Mouse (Mus musculus) bone marrow, adult 2 months (tissue): Measurements from ENCODE around the gene Rfng. TPM values are rescaled to one million over a fixed set of nuclear protein-coding genes. Genes with fewer than 3 reads are reported as not detected.
A peak's percentile ranks its signal among the peaks of the same experiment; 100 is the strongest.
"Not testable (repeated sequence)": the region's sequence is repeated elsewhere in the genome, so short reads cannot be mapped to it uniquely, and the experiment has no call there.

Experiments
- H3K27ac ChIP-seq: fragments of 200-500 bp; 2 replicates; pipeline ENCODE4 v1.5.1; 2012; ENCODE audit warnings: low read depth, mild to moderate bottlenecking, control low read depth, inconsistent platforms, low read length; ENCODE audit not compliant: control insufficient read depth, poor library complexity, insufficient read depth
- H3K4me1 ChIP-seq: fragments of 200-500 bp; 2 replicates; pipeline ENCODE4 v1.6.1; 2011; ENCODE audit warnings: low read length; ENCODE audit not compliant: control insufficient read depth, insufficient read depth
- H3K4me3 ChIP-seq: fragments of 200-500 bp; replicated peaks from 2 replicates; pipeline ENCODE3; 2011; ENCODE audit warnings: mild to moderate bottlenecking, low read depth, low read length, control low read depth; ENCODE audit not compliant: control insufficient read depth
- CTCF ChIP-seq: fragments of 200-500 bp; IDR thresholded peaks from 2 replicates; pipeline ENCODE4 v1.5.1; 2011; ENCODE audit warnings: low read length, control low read depth; ENCODE audit not compliant: control insufficient read depth, insufficient read depth
- POLR2A ChIP-seq: fragments of 200-500 bp; IDR thresholded peaks from 2 replicates; pipeline ENCODE4 v1.6.1; 2011; ENCODE audit warnings: low read depth, mild to moderate bottlenecking, control low read depth, low read length, borderline replicate concordance; ENCODE audit not compliant: control insufficient read depth
- WGBS: fragments of 180-500 bp; shearing (Covaris S2); methylation state at CpG from one replicate; pipeline ENCODE4 v1.1.7; 2018; 5-methylcytosine and 5-hydroxymethylcytosine counted together
- polyA plus RNA-seq: library from polyadenylated mRNA; stranded (reverse); fragments of >200 nt; gene quantifications from 2 replicates; pipeline ENCODE4 v1.2.4, GENCODE M21; 2011; ENCODE audit warnings: low replicate concordance; ENCODE audit not compliant: missing spikeins, insufficient read depth, insufficient read length

Rfng gene
- polyA plus RNA-seq, 1 experiment, result 19.9 TPM

GRCm38 (mm10) chr11:120768206-120768605, 15.8 kb downstream of the Rfng start:
- Histone ChIP-seq H3K4me3 (no peak overlapping the region), H3K4me1 (0 out of 2 replicates have a peak, but pooled peaks cover 1% of the 10 kb centered on the region), H3K27ac (no peak overlapping the region)
- 76% methylated on average over 1 of the region's 1 CpGs for WGBS
- no peak for TF ChIP-seq CTCF
- TF ChIP-seq POLR2A, result no peak

- not testable (repeated sequence) for H3K27ac ChIP-seq, H3K4me1 ChIP-seq, H3K4me3 ChIP-seq
- 1% methylated on average over 4 of the region's 7 CpGs for WGBS
Observed at GRCm38 (mm10) chr11:120767023-120767422, 17.0 kb downstream of the Rfng start.

GRCm38 (mm10) chr11:120763121-120763999, 20.6 kb downstream of the Rfng start:
- WGBS, result 29% methylated on average over 9 of the region's 23 CpGs
- not testable (repeated sequence) for H3K27ac ChIP-seq, H3K4me3 ChIP-seq, H3K4me1 ChIP-seq

GRCm38 (mm10) chr11:120762672-120763041, 21.4 kb downstream of the Rfng start, which contains the start of gene Hmga1b:
TSS of gene Hmga1b (plus strand) at chr11:120762794.
- H3K4me1 ChIP-seq, H3K4me3 ChIP-seq, H3K27ac ChIP-seq: not testable (repeated sequence)
- 23% methylated on average over 14 of the region's 14 CpGs for WGBS

GRCm38 (mm10) chr11:120761811-120762671, 22.0 kb downstream of the Rfng start:
- no peak overlapping the region for H3K4me3 ChIP-seq
- 75% methylated on average over 14 of the region's 14 CpGs for WGBS
- no peaks in the 10 kb centered on the region for H3K4me1 ChIP-seq
- no peak overlapping the region for H3K27ac ChIP-seq
- TF ChIP-seq POLR2A (no peak), CTCF (no peak)

GRCm38 (mm10) chr11:120760236-120760635, 23.8 kb downstream of the Rfng start:
- Histone ChIP-seq H3K4me1 (no peaks in the 10 kb centered on the region), H3K27ac (no peak overlapping the region), H3K4me3 (no peak overlapping the region)
- WGBS, result 82% methylated on average over 9 of the region's 9 CpGs
- TF ChIP-seq POLR2A (no peak), CTCF (no peak)

GRCm38 (mm10) chr11:120751606-120752005, 32.4 kb downstream of the Rfng start:
- H3K4me3 ChIP-seq, result no peak overlapping the region
- 79% methylated on average over 4 of the region's 4 CpGs for WGBS
- H3K4me1 ChIP-seq, result no peaks in the 10 kb centered on the region
- no peak overlapping the region for H3K27ac ChIP-seq
- TF ChIP-seq POLR2A (no peak), CTCF (no peak)

GRCm38 (mm10) chr11:120749430-120749829, 34.6 kb downstream of the Rfng start:
- TF ChIP-seq CTCF (peak; percentile 81), POLR2A (no peak)
- WGBS, result 57% methylated on average over 8 of the region's 8 CpGs
- no peak overlapping the region for H3K4me3 ChIP-seq
- no peak overlapping the region for H3K27ac ChIP-seq
- H3K4me1 ChIP-seq, result no peaks in the 10 kb centered on the region
